Mouse (Mus musculus): ENCODE data around the gene Nme7.

DNA sequence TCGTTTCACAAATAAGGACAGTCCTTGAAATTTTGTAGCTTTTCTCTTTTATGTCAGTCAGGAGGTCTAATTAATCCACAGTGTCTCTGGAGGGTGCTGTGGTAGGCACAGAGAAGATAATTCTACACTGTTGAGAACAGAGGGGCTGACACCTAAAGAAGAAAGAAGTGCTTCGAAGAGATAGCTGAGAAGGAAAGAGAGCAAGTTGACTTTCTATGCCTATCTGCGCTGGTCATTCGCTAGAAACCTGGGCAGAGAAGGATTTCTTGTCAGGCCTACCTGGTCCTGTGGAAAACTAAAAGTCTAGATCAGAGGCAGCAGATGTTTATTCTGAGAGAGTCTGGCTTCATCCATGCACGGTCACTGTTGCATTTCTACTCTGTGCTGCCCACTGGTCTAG is 10.2 kb downstream of the Nme7 start:
- TF ChIP-seq GATA1 (IDR thresholded peaks at IDR 0.05; ENCODE audit: borderline replicate concordance, low read length), result no peak
- TF ChIP-seq FLI1 (IDR thresholded peaks at IDR 0.05; ENCODE audit: low read length), result no peak
